Mouse (Mus musculus): ENCODE data around the gene Odf3l1. TPM values are rescaled to one million over a fixed set of nuclear protein-coding genes. Genes with fewer than 3 reads are reported as not detected.

The Odf3l1 gene
- polyA plus RNA-seq, 1 experiment from 2014 or later: 1.5 TPM

DNA sequence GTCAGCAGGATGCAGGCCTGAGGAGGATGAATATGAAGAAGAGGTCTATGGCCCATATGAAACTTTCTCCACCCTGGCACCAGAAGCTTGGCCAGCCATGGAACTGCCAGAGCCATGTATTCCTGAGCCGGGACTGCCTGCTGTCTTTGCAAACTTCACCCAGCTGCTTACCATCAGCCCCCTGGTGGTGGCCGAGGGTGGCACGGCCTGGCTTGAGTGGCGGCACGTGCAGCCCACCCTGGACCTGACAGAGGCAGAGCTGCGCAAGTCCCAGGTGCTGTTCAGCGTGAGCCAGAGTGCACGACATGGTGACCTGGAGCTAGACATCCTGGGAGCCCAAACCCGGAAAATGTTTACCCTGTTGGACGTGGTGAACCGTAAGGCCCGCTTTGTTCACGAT, 21.6 kb upstream of the Odf3l1 start:
- no peak for ATAC-seq
- 0 out of 2 replicates have a peak, but pooled peaks cover 3% of the 10 kb centered on the region for H3K36me3 ChIP-seq (ENCODE audit: control insufficient read depth, insufficient read depth, low read length)

DNA sequence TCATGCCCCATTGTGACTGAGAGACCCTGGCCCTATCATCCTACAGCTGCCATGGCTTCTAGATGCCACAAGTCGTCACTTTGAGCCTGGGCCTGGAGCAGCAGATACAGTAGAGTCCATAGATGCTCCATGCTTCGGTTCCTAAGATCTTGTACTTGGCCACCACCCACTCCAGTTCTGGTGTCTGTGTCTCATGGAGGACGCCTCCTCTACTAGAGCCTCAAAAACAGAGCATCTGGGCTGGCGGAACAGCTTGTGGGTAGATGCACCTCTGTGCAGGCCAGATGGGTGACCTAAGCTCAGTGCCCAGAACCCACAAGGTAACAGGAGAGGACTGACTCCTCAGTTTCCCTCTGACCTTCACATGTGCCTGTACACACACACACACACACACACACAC, 19.8 kb upstream of the Odf3l1 start:
- no peak overlapping the region for H3K9ac ChIP-seq (ENCODE audit: low read depth, low read length)
- H3K4me3 ChIP-seq (ENCODE audit: low read length): no peak overlapping the region
- H3K9me3 ChIP-seq (ENCODE audit: control insufficient read depth, low read length): no peaks in the 10 kb centered on the region
- no peak for ATAC-seq
- H3K4me1 ChIP-seq (ENCODE audit: control insufficient read depth, insufficient read depth, low read length): peaks cover 31% of the 10 kb centered on the region
- no peak overlapping the region for H3K4me2 ChIP-seq (ENCODE audit: low read depth, low read length)
- H3K27me3 ChIP-seq (replicated peaks; ENCODE audit: control insufficient read depth, insufficient read depth, low read length): no peaks in the 10 kb centered on the region
- H3K27ac ChIP-seq (ENCODE audit: low read length): no peak overlapping the region
- H3K36me3 ChIP-seq (ENCODE audit: control insufficient read depth, insufficient read depth, low read length): 0 out of 2 replicates have a peak, but pooled peaks cover 3% of the 10 kb centered on the region
- WGBS: 92% methylated on average over 4 of the region's 4 CpGs

More for the DNA sequence above, 21.6 kb upstream of the Odf3l1 start:
- WGBS: 60% methylated on average over 13 of the region's 13 CpGs
- Histone ChIP-seq H3K9me3 (ENCODE audit: control insufficient read depth, low read length) (no peaks in the 10 kb centered on the region), H3K4me3 (ENCODE audit: low read length) (no peak overlapping the region), H3K9ac (ENCODE audit: low read depth, low read length) (no peak overlapping the region), H3K4me1 (ENCODE audit: control insufficient read depth, insufficient read depth, low read length) (peaks cover 20% of the 10 kb centered on the region), H3K4me2 (ENCODE audit: low read depth, low read length) (no peak overlapping the region), H3K27ac (ENCODE audit: low read length) (no peak overlapping the region), H3K27me3 (replicated peaks; ENCODE audit: control insufficient read depth, insufficient read depth, low read length) (no peaks in the 10 kb centered on the region)

DNA sequence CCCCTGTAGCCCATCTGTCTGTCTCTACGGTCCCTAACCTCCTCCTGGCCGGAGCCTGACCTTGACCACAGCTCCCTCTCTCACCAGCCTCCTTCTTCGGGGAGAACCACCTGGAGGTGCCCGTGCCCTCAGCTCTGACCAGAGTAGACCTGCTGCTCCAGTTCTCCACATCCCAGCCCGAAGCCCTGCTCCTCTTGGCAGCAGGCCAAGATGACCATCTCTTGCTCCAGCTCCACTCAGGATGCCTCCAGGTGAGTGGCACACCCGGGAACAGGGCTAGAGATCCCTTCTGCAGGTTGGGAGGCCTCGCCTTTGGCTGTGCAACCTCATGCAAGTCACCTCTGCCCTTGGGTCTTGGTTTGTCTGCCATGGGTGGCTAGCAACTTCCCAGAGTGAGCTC, 19.0 kb upstream of the Odf3l1 start:
- ATAC-seq: no peak
- WGBS: 74% methylated on average over 7 of the region's 7 CpGs

DNA sequence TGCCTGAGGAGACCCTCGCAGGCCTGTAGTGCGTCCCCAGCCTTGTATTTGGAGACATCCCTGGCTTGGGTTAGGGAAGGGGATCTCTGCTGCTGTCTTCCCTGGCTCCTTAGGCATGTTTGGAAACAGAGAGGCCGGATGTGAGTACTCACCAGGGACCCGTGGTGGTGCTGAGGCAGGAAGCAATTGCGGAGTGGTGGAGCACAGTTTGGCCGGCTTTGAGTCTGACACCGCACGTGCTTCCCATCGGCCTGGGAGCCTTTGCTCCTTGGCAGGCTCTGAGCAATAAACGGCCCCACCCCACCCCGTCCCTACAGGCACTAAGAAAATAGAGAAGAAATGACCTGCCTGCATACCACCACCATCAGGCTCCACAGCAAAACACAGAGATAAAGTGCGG, 18.3 kb upstream of the Odf3l1 start:
- Histone ChIP-seq H3K36me3 (ENCODE audit: control insufficient read depth, insufficient read depth, low read length) (0 out of 2 replicates have a peak, but pooled peaks cover 3% of the 10 kb centered on the region), H3K4me1 (ENCODE audit: control insufficient read depth, insufficient read depth, low read length) (peaks cover 31% of the 10 kb centered on the region), H3K4me3 (ENCODE audit: low read length) (no peak overlapping the region), H3K27me3 (replicated peaks; ENCODE audit: control insufficient read depth, insufficient read depth, low read length) (no peaks in the 10 kb centered on the region), H3K9ac (ENCODE audit: low read depth, low read length) (0 out of 2 replicates have a peak overlapping the region, but pooled peaks have one; percentile 16), H3K27ac (ENCODE audit: low read length) (peak overlapping the region; percentile 71), H3K9me3 (ENCODE audit: control insufficient read depth, low read length) (no peaks in the 10 kb centered on the region), H3K4me2 (ENCODE audit: low read depth, low read length) (no peak overlapping the region)
- 36% methylated on average over 12 of the region's 12 CpGs for WGBS
- peak; percentile 75 for ATAC-seq

More for the DNA sequence above, 19.0 kb upstream of the Odf3l1 start:
- Histone ChIP-seq H3K4me2 (ENCODE audit: low read depth, low read length) (no peak overlapping the region), H3K27ac (ENCODE audit: low read length) (no peak overlapping the region), H3K9me3 (ENCODE audit: control insufficient read depth, low read length) (no peaks in the 10 kb centered on the region), H3K36me3 (ENCODE audit: control insufficient read depth, insufficient read depth, low read length) (0 out of 2 replicates have a peak, but pooled peaks cover 3% of the 10 kb centered on the region), H3K4me3 (ENCODE audit: low read length) (no peak overlapping the region), H3K9ac (ENCODE audit: low read depth, low read length) (no peak overlapping the region), H3K4me1 (ENCODE audit: control insufficient read depth, insufficient read depth, low read length) (peaks cover 31% of the 10 kb centered on the region), H3K27me3 (replicated peaks; ENCODE audit: control insufficient read depth, insufficient read depth, low read length) (no peaks in the 10 kb centered on the region)

DNA sequence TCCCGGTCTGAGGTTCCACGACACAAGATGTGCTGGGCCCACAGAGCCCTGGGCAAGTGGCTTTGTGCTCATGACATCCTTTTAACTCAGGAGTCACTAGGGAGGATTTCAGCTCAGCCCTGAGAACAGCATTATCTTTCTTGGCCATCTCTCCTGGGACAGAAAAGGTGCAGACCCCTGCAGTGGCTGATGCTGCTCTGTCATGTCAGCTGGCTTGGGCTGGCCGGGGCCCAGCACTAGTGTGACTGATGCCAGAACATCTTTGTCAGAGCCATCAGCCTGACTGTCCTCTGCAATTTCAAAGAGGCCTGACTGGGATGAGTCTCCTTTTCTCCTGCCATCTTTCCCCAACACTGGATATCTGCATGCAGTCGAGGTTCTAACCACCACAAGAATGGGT, 17.8 kb upstream of the Odf3l1 start:
- no peaks in the 10 kb centered on the region for H3K27me3 ChIP-seq (replicated peaks; ENCODE audit: control insufficient read depth, insufficient read depth, low read length)
- H3K4me2 ChIP-seq (ENCODE audit: low read depth, low read length): no peak overlapping the region
- no peaks in the 10 kb centered on the region for H3K9me3 ChIP-seq (ENCODE audit: control insufficient read depth, low read length)
- no peak for ATAC-seq
- peaks cover 34% of the 10 kb centered on the region for H3K4me1 ChIP-seq (ENCODE audit: control insufficient read depth, insufficient read depth, low read length)
- H3K36me3 ChIP-seq (ENCODE audit: control insufficient read depth, insufficient read depth, low read length): 0 out of 2 replicates have a peak, but pooled peaks cover 3% of the 10 kb centered on the region
- 67% methylated on average over 4 of the region's 4 CpGs for WGBS
- H3K4me3 ChIP-seq (ENCODE audit: low read length): no peak overlapping the region
- H3K27ac ChIP-seq (ENCODE audit: low read length): peak overlapping the region; percentile 71
- no peak overlapping the region for H3K9ac ChIP-seq (ENCODE audit: low read depth, low read length)

DNA sequence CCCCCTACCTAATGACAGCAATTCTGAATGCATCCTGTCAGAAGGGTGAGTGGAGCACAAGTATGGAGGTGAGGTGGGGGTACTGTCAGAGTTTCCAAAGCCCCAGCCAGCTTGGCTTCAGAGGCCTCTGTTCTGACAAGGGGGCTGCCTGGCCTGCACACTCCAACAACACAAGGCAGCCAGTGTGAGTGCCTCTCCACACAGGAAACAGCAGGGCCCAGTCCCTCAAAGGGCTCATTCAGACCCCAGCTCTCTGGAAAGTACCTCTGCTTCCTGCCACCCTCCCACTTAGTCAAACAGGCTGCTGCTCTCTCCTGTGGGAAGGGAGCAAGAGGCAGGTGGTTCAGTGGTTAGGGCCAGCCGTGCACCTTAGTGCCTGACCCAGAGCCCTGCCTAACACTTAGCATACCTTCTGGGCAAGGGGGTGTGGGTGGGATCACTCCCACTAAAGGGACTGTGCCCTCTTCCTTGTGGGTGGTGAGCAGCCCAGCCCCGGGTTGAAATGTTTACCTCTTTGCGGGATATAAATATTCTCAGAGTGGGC, 17.1 kb upstream of the Odf3l1 start:
- Histone ChIP-seq H3K27me3 (replicated peaks; ENCODE audit: control insufficient read depth, insufficient read depth, low read length) (no peaks in the 10 kb centered on the region), H3K4me3 (ENCODE audit: low read length) (no peak overlapping the region), H3K4me1 (ENCODE audit: control insufficient read depth, insufficient read depth, low read length) (peaks cover 41% of the 10 kb centered on the region), H3K27ac (ENCODE audit: low read length) (peak overlapping the region; percentile 5), H3K9ac (ENCODE audit: low read depth, low read length) (no peak overlapping the region), H3K9me3 (ENCODE audit: control insufficient read depth, low read length) (no peaks in the 10 kb centered on the region), H3K36me3 (ENCODE audit: control insufficient read depth, insufficient read depth, low read length) (no peaks in the 10 kb centered on the region), H3K4me2 (ENCODE audit: low read depth, low read length) (no peak overlapping the region)
- no peak for ATAC-seq
- WGBS: 51% methylated on average over 3 of the region's 3 CpGs

DNA sequence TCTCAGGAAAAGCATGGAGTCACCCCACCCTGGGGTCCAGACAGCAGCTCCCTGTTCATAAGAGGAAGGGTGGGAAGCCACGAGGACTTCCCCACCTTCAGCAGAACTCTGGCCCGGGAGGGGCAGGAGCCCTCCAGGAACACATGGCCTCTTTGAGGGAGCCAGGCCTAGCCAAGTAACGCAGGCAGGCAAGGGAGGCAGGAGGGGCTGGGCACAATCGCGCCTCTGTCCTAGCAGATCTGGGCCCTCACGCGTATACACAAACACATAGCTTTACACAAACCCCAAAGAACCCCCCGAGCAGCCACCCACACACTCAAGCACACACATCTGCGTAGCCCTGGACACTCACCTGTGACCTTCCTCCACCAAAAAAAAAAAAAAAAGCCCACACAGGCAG, 16.3 kb upstream of the Odf3l1 start:
- Histone ChIP-seq H3K4me1 (ENCODE audit: control insufficient read depth, insufficient read depth, low read length) (peaks cover 45% of the 10 kb centered on the region), H3K27me3 (replicated peaks; ENCODE audit: control insufficient read depth, insufficient read depth, low read length) (no peaks in the 10 kb centered on the region), H3K9me3 (ENCODE audit: control insufficient read depth, low read length) (no peaks in the 10 kb centered on the region), H3K9ac (ENCODE audit: low read depth, low read length) (no peak overlapping the region), H3K36me3 (ENCODE audit: control insufficient read depth, insufficient read depth, low read length) (no peaks in the 10 kb centered on the region), H3K27ac (ENCODE audit: low read length) (peak overlapping the region; percentile 7; the same call in 1 of the 2 replicates), H3K4me3 (ENCODE audit: low read length) (no peak overlapping the region), H3K4me2 (ENCODE audit: low read depth, low read length) (no peak overlapping the region)
- 46% methylated on average over 9 of the region's 9 CpGs for WGBS
- ATAC-seq: no peak

DNA sequence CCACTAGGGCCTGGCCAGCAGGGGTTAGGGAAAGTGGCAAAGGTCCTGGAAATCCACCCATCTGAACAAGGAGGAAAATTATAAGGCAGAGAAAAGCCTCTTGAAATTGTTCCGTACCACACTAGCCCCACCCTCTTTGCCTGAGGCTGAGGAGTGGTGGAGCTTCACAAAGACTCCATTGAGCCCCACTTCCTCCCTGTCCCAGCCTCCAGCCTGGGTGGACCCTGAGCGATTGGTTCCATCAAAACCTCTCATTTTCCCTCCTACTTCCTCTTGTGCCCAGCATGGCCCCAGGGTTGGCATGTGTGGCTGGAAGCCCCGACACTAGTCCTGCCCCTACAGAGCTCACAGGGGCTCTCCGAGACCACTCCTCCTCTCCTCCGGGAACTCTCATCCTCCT, 12.8 kb upstream of the Odf3l1 start:
- no peak for ATAC-seq
- Histone ChIP-seq H3K9ac (ENCODE audit: low read depth, low read length) (no peak overlapping the region), H3K4me3 (ENCODE audit: low read length) (no peak overlapping the region), H3K27ac (ENCODE audit: low read length) (peak overlapping the region; percentile 59), H3K36me3 (ENCODE audit: control insufficient read depth, insufficient read depth, low read length) (no peaks in the 10 kb centered on the region), H3K4me2 (ENCODE audit: low read depth, low read length) (no peak overlapping the region), H3K9me3 (ENCODE audit: control insufficient read depth, low read length) (no peaks in the 10 kb centered on the region), H3K4me1 (ENCODE audit: control insufficient read depth, insufficient read depth, low read length) (peaks cover 50% of the 10 kb centered on the region), H3K27me3 (replicated peaks; ENCODE audit: control insufficient read depth, insufficient read depth, low read length) (no peaks in the 10 kb centered on the region)
- 79% methylated on average over 5 of the region's 5 CpGs for WGBS

DNA sequence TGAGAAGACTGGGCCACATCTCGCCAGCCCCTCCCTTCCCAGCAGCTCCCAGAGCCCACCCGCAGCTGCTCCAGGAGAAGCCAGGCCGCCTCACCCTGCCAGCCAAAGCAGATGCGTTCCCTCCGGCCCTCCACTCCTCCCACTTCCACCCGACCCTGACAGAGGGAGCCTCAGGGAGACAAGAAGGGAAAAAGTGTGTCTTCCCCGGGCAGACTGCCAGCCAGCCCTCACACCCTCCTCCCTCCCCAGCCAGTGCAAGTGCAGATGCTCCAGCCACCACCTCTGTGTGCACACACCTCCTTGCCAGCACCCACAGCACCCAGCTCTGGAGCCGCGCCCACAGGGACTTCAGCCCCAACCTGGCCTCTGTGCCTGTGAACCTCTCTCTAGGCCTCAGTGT, 12.3 kb upstream of the Odf3l1 start:
- Histone ChIP-seq H3K4me3 (ENCODE audit: low read length) (no peak overlapping the region), H3K36me3 (ENCODE audit: control insufficient read depth, insufficient read depth, low read length) (no peaks in the 10 kb centered on the region), H3K4me2 (ENCODE audit: low read depth, low read length) (no peak overlapping the region), H3K9ac (ENCODE audit: low read depth, low read length) (peak overlapping the region; percentile 15; the same call in 1 of the 2 replicates), H3K27ac (ENCODE audit: low read length) (peak overlapping the region; percentile 71), H3K4me1 (ENCODE audit: control insufficient read depth, insufficient read depth, low read length) (peaks cover 46% of the 10 kb centered on the region), H3K27me3 (replicated peaks; ENCODE audit: control insufficient read depth, insufficient read depth, low read length) (no peaks in the 10 kb centered on the region), H3K9me3 (ENCODE audit: control insufficient read depth, low read length) (no peaks in the 10 kb centered on the region)
- ATAC-seq: peak; percentile 63
- 29% methylated on average over 9 of the region's 9 CpGs for WGBS

DNA sequence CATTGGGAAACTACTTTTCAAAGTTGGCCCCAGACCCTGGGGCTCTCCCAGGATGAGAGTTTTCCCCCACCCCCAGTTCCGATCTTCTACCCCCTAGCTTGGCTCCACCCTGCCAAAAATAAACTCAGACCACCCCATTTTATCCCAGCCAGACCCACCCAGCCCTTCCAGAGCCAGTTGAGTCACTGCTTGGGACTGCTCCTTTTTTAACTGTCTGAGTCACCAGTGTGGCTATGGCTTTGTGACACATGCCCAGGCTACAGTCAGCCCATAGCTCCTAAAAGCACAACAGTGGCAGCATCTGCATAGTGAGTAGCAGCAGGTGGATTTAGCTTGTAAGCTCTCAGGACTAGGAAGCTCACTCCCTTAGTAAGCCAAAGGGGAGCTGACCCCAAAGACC, 8.6 kb upstream of the Odf3l1 start:
- WGBS: 55% methylated on average over 1 of the region's 1 CpGs
- no peak overlapping the region for H3K4me3 ChIP-seq (ENCODE audit: low read length)
- H3K36me3 ChIP-seq (ENCODE audit: control insufficient read depth, insufficient read depth, low read length): no peaks in the 10 kb centered on the region
- H3K27ac ChIP-seq (ENCODE audit: low read length): no peak overlapping the region; the same call in 1 of the 2 replicates
- H3K27me3 ChIP-seq (replicated peaks; ENCODE audit: control insufficient read depth, insufficient read depth, low read length): no peaks in the 10 kb centered on the region
- no peak for ATAC-seq
- H3K9me3 ChIP-seq (ENCODE audit: control insufficient read depth, low read length): no peaks in the 10 kb centered on the region
- no peak overlapping the region for H3K4me2 ChIP-seq (ENCODE audit: low read depth, low read length)
- peaks cover 60% of the 10 kb centered on the region for H3K4me1 ChIP-seq (ENCODE audit: control insufficient read depth, insufficient read depth, low read length)
- H3K9ac ChIP-seq (ENCODE audit: low read depth, low read length): no peak overlapping the region
